Mouse (Mus musculus) heart, adult 2 months (tissue): ENCODE data around the gene Fancg. TPM values are rescaled to one million over a fixed set of nuclear protein-coding genes. Genes with fewer than 3 reads are reported as not detected.

Experiments used
- DNase-seq, 2 experiments: peaks; one replicate each; pipeline ENCODE4 v3.0.0; 2021
- H3K27ac ChIP-seq: fragments of 200-600 bp; 2 replicates; pipeline ENCODE4 v1.8.1; 2022
- H3K27me3 ChIP-seq: fragments of 200-500 bp; 2 replicates; pipeline ENCODE4 v1.6.1; 2012; ENCODE audit warnings: mild to moderate bottlenecking, low read length, inconsistent platforms, mixed read lengths; ENCODE audit not compliant: control insufficient read depth, insufficient read depth
- H3K36me3 ChIP-seq: fragments of 200-500 bp; 2 replicates; pipeline ENCODE4 v1.6.1; 2012; ENCODE audit warnings: low read length, inconsistent platforms; ENCODE audit not compliant: control insufficient read depth, insufficient read depth
- H3K4me1 ChIP-seq: fragments of 200-500 bp; 2 replicates; pipeline ENCODE4 v1.6.1; 2011; ENCODE audit warnings: low read length; ENCODE audit not compliant: control insufficient read depth, insufficient read depth
- H3K4me3 ChIP-seq: fragments of 200-600 bp; 2 replicates; pipeline ENCODE4 v1.8.1; 2022
- H3K79me2 ChIP-seq: fragments of 200-500 bp; replicated peaks from 2 replicates; pipeline ENCODE4 v1.6.1; 2012; ENCODE audit warnings: mild to moderate bottlenecking, inconsistent platforms, low read length, moderate library complexity, mixed read lengths; ENCODE audit not compliant: control insufficient read depth, insufficient read depth
- H3K9ac ChIP-seq: fragments of 200-500 bp; 2 replicates; pipeline ENCODE4 v1.6.1; 2012; ENCODE audit warnings: low read depth, mild to moderate bottlenecking, control low read depth, inconsistent platforms, low read length, mixed read lengths
- CTCF ChIP-seq: fragments of 200-600 bp; IDR thresholded peaks from 2 replicates; pipeline ENCODE4 v1.8.1; 2022; ENCODE audit warnings: antibody characterized with exemption, mild to moderate bottlenecking, moderate library complexity
- EP300 ChIP-seq: fragments of 200-500 bp; IDR thresholded peaks from 2 replicates; pipeline ENCODE4 v1.6.1; 2011; ENCODE audit warnings: low read depth, low read length, control low read depth; ENCODE audit not compliant: insufficient read depth
- POLR2A ChIP-seq: fragments of 200-500 bp; IDR thresholded peaks from 2 replicates; pipeline ENCODE4 v1.6.1; 2011; ENCODE audit warnings: mild to moderate bottlenecking, low read depth, low read length, control low read depth; ENCODE audit not compliant: insufficient read depth
- WGBS: fragments of 180-500 bp; shearing (Covaris S2); methylation state at CpG from one replicate; pipeline ENCODE4 v1.1.7; 2018; 5-methylcytosine and 5-hydroxymethylcytosine counted together
- intact Hi-C: fragments of 180-260 bp; cut with DNase I; formaldehyde crosslinking; loops from one replicate; pipeline ENCODE4 v1.15.1; 2025
- polyA plus RNA-seq: library from polyadenylated mRNA; depleted of rRNA; stranded (reverse); fragments of >200 nt; gene quantifications from 2 replicates; pipeline ENCODE4 v1.2.3, GENCODE M21; 2012
- total RNA-seq, 2 experiments: library from RNA; stranded (reverse); gene quantifications; 2 replicates each; pipeline ENCODE4 v1.2.3; 2021

Fancg gene
- total and polyA plus RNA-seq, 3 experiments: 2.8 to 3.9 (median 3.2) TPM

DNA sequence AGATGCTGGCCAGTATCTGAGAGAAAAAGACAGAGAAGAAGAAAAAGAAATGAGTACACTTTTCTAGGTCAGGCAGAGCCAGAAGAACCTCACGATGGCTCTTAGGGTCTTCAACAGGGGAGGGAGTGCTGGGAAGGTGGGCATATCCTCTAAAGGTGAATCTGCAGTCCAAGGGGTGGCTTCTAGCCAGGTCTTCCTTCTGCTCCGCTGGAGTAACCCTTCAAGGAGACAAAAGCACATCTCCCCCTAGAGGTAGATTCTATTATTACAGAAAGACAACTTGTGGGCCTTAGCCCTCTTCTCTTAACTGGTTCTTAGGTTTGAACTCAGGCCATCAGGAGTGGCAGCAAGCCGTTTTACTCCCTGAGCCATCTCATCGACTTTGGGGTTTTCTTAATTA, 42.3 kb upstream of the Fancg start:
- TF ChIP-seq POLR2A (no peak), CTCF (peak; percentile 91), EP300 (no peak)
- H3K36me3 ChIP-seq: no peaks in the 10 kb centered on the region
- intact Hi-C loops: no loop called here
- H3K9ac ChIP-seq: no peak overlapping the region
- peak; percentile 37 to 42 for DNase-seq
- H3K27me3 ChIP-seq: no peaks in the 10 kb centered on the region
- no peaks in the 10 kb centered on the region for H3K79me2 ChIP-seq
- H3K4me3 ChIP-seq: no peak overlapping the region
- no peaks in the 10 kb centered on the region for H3K4me1 ChIP-seq
- H3K27ac ChIP-seq: no peak overlapping the region
- 8% methylated on average over 4 of the region's 4 CpGs for WGBS

DNA sequence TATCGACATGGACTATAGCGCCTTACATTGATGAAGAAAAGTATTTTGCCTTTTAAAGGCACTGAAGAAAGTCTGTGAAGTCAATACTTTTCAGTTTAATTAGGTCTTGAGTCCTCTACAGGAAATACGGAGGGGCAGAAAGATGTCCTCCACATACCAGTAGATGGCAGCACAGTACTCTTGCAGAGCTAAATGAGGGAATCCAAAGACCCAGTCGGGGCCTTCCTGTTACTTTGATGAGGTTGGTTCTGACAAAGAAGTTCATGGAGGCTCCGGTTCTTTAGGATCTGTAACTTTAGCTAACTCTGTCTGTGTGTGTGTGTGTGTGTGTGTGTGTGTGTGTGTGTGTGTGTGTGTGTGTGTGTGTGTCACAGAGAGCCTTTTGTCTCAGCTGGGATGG, 36.9 kb upstream of the Fancg start:
- Histone ChIP-seq H3K4me1 (peaks cover 5% of the 10 kb centered on the region), H3K79me2 (no peaks in the 10 kb centered on the region), H3K27me3 (no peaks in the 10 kb centered on the region), H3K4me3 (no peak overlapping the region; the same call in 1 of the 2 replicates), H3K27ac (peak overlapping the region; percentile 32; the same call in 1 of the 2 replicates), H3K36me3 (no peaks in the 10 kb centered on the region), H3K9ac (no peak overlapping the region)
- intact Hi-C loops: loop anchor here (1.0 to 10.0 kb wide), 4 partner anchors 68 to 375 kb away; no protein-coding TSS in a partner anchor
- peak; percentile 44 to 75 for DNase-seq
- WGBS: 4% methylated on average over 5 of the region's 5 CpGs
- TF ChIP-seq POLR2A (no peak), CTCF (peak; percentile 88), EP300 (no peak)

DNA sequence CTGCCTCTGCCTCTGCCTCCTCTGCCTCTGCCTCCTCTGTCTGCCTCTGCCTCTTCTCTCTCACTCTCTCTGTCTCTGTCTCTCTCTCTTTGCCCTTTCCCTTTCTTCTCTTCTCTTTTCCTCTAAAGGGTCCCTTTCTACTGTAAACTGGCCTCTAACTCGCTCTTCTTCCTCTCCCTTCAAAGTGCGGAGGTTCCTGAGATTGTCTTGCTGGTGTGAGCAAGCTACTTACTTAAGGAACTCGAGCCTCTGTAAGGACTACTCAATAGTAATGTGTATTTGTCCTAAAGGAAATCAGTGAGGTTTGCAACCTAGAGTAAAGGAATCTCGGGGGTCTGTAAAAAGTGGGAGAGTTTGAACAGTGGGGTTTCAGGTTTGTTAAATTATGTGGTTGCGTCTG, 36.3 kb upstream of the Fancg start:
- H3K27ac ChIP-seq: peak overlapping the region; percentile 32

DNA sequence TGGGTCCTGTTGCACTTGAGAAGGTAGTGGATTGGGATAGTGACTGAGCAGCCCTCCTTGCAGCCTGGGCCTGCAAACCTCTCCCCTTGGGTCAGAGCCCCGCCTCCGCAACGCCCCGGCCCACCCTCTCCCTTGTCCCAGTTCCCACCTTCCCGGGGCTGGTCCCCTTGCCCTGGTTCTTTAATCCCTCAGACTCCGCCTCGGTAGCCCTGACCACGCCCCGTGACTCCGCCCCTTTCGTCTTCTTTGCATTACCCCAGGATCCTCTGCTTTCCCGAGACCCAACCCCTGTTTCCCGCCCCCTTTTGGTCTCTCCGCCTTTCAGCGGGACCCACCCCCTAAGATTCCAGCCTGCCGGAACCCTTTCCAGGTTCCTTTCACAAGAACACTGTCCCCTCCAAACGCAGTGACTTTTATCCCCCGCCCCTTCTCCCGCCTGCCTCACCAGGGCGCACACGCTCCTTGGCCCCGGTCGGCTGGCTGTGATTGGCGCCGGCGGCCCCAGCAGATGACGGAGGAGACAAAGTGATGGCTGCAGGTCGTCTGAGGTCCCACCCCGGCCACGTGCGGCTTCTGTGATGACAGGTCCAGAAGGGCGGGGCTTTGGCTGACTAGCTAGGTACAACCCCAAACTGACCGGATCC, 35.5 kb upstream of the Fancg start, which contains the start of gene Fam214b:
Gene Fam214b (minus strand): TSS at position 562 of the 644 bp plus-strand sequence.
- no peaks in the 10 kb centered on the region for H3K27me3 ChIP-seq
- DNase-seq: peak; percentile 98 to 99
- intact Hi-C loops: loop anchor here (2.0 to 10.0 kb wide), 3 partner anchors 199 to 377 kb away; no protein-coding TSS in a partner anchor
- peak within 1 kb of the TSS; percentile 79 for H3K27ac ChIP-seq
- H3K4me1 ChIP-seq: peaks cover 5% of the 10 kb centered on the region
- peak; percentile 63 for TF ChIP-seq POLR2A
- TF ChIP-seq CTCF: no peak
- TF ChIP-seq EP300: peak; percentile 75
- H3K9ac ChIP-seq: peak within 1 kb of the TSS; percentile 60
- H3K4me3 ChIP-seq: peak within 1 kb of the TSS; percentile 71
- 1% methylated on average over 33 of the region's 33 CpGs for WGBS
- no peaks in the 10 kb centered on the region for H3K36me3 ChIP-seq
- H3K79me2 ChIP-seq: no peaks in the 10 kb centered on the region

More for the DNA sequence above, 36.3 kb upstream of the Fancg start:
- 48% methylated on average over 5 of the region's 5 CpGs for WGBS
- DNase-seq: no peak
- H3K4me3 ChIP-seq: peak overlapping the region; percentile 13; the same call in 1 of the 2 replicates
- no peaks in the 10 kb centered on the region for H3K36me3 ChIP-seq
- TF ChIP-seq EP300 (no peak), CTCF (no peak), POLR2A (no peak)
- H3K4me1 ChIP-seq: peaks cover 5% of the 10 kb centered on the region
- no peaks in the 10 kb centered on the region for H3K79me2 ChIP-seq
- no peaks in the 10 kb centered on the region for H3K27me3 ChIP-seq
- peak overlapping the region; percentile 42; the same call in 1 of the 2 replicates for H3K9ac ChIP-seq
- intact Hi-C loops: loop anchor here (1.0 to 10.0 kb wide), 4 partner anchors 69 to 376 kb away; no protein-coding TSS in a partner anchor

DNA sequence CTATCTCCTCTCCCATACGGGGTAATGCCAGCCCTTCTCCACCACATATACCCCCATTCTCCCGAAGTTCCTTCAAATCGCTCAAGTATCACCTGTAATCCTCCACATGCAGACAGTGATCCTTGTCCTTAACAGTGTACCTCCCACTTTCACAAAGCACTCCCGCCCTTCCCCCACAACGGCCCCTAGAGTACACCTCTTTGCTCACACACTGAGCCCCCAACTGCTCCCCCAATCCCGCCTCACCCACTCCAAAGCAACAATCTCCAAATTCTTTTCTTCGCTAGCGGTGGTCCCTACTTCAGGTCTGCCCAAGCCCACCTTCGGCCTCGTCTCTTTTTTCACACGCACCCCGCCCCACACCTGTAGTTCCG, 35.0 kb upstream of the Fancg start:
- TF ChIP-seq POLR2A (no peak), CTCF (no peak), EP300 (no peak)
- no peak for DNase-seq

DNA sequence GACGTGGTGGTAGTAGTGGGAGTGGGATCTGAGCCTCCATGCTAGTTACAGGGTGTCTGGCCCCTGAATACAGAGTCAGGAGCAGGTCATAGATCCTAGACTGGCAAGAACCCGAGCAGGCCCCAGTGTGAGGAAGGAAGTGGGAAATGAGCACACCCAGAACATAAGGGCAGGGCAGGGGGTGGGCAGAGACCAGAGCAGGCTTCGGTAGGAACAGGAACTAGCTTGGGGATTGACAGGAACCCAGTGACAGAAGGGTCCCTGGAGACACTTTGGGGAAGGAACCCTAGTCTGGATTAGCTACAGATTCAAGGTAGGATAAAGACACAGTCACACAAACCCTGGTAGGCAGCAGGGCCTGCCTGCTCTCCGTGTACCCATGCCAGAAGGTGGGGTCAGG, 34.4 kb upstream of the Fancg start:
- Histone ChIP-seq H3K27ac (peak overlapping the region; percentile 79), H3K9ac (no peak overlapping the region; the same call in 1 of the 2 replicates), H3K4me1 (peaks cover 5% of the 10 kb centered on the region), H3K79me2 (no peaks in the 10 kb centered on the region), H3K4me3 (peak overlapping the region; percentile 71), H3K36me3 (no peaks in the 10 kb centered on the region), H3K27me3 (no peaks in the 10 kb centered on the region)
- 20% methylated on average over 4 of the region's 4 CpGs for WGBS
- peak; percentile 58 to 75 for DNase-seq
- no peak for TF ChIP-seq POLR2A
- 0 out of 2 replicates have a peak, but pooled peaks have one; percentile 36 for TF ChIP-seq EP300
- intact Hi-C loops: loop anchor here (5.0 to 10.0 kb wide), 2 partner anchors 360 to 378 kb away; no protein-coding TSS in a partner anchor

More for the DNA sequence above, 35.0 kb upstream of the Fancg start:
- Histone ChIP-seq H3K79me2 (no peaks in the 10 kb centered on the region), H3K4me3 (peak overlapping the region; percentile 71), H3K4me1 (peaks cover 5% of the 10 kb centered on the region), H3K9ac (peak overlapping the region; percentile 54), H3K27ac (peak overlapping the region; percentile 79), H3K27me3 (no peaks in the 10 kb centered on the region), H3K36me3 (no peaks in the 10 kb centered on the region)
- intact Hi-C loops: loop anchor here (5.0 to 10.0 kb wide), 2 partner anchors 360 to 377 kb away; no protein-coding TSS in a partner anchor
- WGBS: 9% methylated on average over 13 of the region's 13 CpGs
